Mouse (Mus musculus) small intestine, adult 2 months (tissue): Measurements from ENCODE around the gene 1700029I15Rik.

Experiments used
- CTCF ChIP-seq: fragments of 200-500 bp; IDR thresholded peaks from 2 replicates; pipeline ENCODE4 v1.5.1; 2012; ENCODE audit warnings: low read depth, mild to moderate bottlenecking, control low read depth, inconsistent platforms, low read length, moderate library complexity, mixed read lengths; ENCODE audit not compliant: insufficient replicate concordance, insufficient read length; ENCODE audit errors: extremely low read depth
- POLR2A ChIP-seq: fragments of 200-500 bp; IDR thresholded peaks from 2 replicates; pipeline ENCODE4 v1.6.1; 2012; ENCODE audit warnings: low read depth, mild to moderate bottlenecking, control low read depth, inconsistent platforms, low read length, moderate library complexity

DNA sequence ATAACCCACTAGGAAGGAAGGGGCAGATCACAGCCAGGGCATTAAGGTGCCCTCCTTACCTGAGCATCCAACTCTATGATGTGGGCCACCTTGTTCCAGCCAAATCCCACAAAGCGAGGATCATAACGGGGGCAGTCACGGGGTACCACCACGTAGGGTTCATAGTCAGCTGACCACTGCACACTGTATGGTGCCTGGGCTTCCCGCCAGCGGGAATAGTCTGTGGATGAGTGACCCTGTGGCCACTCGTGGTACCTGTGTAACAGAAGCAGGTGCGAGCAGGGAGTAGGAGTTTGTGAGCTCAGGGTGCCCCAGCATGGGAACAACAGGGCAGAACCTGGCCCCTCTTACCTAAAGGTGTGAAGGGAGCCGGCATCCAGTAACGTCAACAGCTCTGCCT, 16.8 kb upstream of the 1700029I15Rik start:
- TF ChIP-seq CTCF (no peak), POLR2A (no peak)
